Mouse (Mus musculus) ovary, adult 2 months (tissue): ENCODE data around the gene Fam205a3. TPM values are rescaled to one million over a fixed set of nuclear protein-coding genes. Genes with fewer than 3 reads are reported as not detected.

Experiments used
- polyA plus RNA-seq: library from polyadenylated mRNA; depleted of rRNA; stranded (reverse); fragments of >200 nt; gene quantifications from 2 replicates; pipeline ENCODE4 v1.2.3, GENCODE M21; 2012; rRNA removed

Fam205a3 gene
- not detected in 2 replicates for polyA plus RNA-seq

DNA sequence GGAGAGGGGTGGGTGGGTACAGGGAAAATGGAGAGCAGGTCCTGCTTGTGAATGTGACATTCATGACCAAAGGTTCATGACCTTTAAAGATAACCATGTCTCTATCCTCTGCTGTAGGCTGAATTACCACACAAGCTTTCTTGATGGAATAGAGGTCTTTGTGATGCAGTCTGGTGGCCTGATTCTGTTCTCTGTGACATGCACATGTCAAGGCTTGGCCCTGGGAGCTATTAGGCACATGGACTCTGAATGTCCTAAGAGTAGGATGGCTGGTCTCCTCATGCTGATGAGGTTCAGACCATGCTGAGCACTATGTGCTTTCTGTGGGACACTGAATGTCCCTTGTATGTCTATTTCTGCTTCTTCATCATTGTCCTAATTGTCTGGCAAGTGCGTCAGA lies at the start of gene Fam205a3:
TSS of gene Fam205a3 (plus strand) at position 301 of the 400 bp plus-strand sequence.

GRCm38 (mm10) chr4:42293967-42294366 lies 24.2 kb upstream of the Fam205a3 start, which contains the start of gene Gm21953:
Gene Gm21953 (plus strand): TSS chr4:42294267.

Other genes starting within 250 kb of the Fam205a3 start
- gene Gm3893, start 227.1 kb upstream of the Fam205a3 start, polyA plus RNA-seq = not detected in 2 replicates
- not detected in 2 replicates for gene Gm13304, start 203.5 kb upstream of the Fam205a3 start, polyA plus RNA-seq
- not detected in 2 replicates for gene Gm13306, start 164.9 kb upstream of the Fam205a3 start, polyA plus RNA-seq
- gene Gm13305, start 149.7 kb upstream of the Fam205a3 start, polyA plus RNA-seq = not detected in 2 replicates
- not detected in 2 replicates for gene Gm10600, start 77.7 kb upstream of the Fam205a3 start, polyA plus RNA-seq
- not detected in 2 replicates for gene Ccl21b, start 62.6 kb upstream of the Fam205a3 start, polyA plus RNA-seq
- gene Gm21953, start 24.1 kb upstream of the Fam205a3 start, polyA plus RNA-seq = not detected in 2 replicates
- gene Gm21586, start 121.0 kb downstream of the Fam205a3 start, polyA plus RNA-seq = not detected in 2 replicates
- gene Gm2163, start 148.4 kb downstream of the Fam205a3 start, polyA plus RNA-seq = 0.12 and 0.13 TPM in 2 replicates
- not detected in 2 replicates for gene Fam205a2, start 209.8 kb downstream of the Fam205a3 start, polyA plus RNA-seq